Mouse (Mus musculus) hindbrain, embryonic 13.5 days (tissue): Measurements from ENCODE around the gene Zfp628. TPM values are rescaled to one million over a fixed set of nuclear protein-coding genes. Genes with fewer than 3 reads are reported as not detected.

Experiments
- ATAC-seq: fragments of 200-750 bp; cut with Nextera tagmentation; 2 replicates; pipeline ENCODE4 v1.8.0; 2017; ENCODE audit warnings: moderate TSS enrichment; ENCODE audit not compliant: low FRiP score
- H3K27ac ChIP-seq: fragments of 300-500 bp; sonication (generic); 2 replicates; pipeline ENCODE4 v1.5.1; 2015; ENCODE audit warnings: inconsistent platforms, mild to moderate bottlenecking, moderate library complexity
- H3K27me3 ChIP-seq: fragments of 300-500 bp; sonication (generic); 2 replicates; pipeline ENCODE4 v1.6.1; 2015; ENCODE audit warnings: mild to moderate bottlenecking, inconsistent platforms
- H3K36me3 ChIP-seq: fragments of 300-500 bp; sonication (generic); 2 replicates; pipeline ENCODE4 v1.6.1; 2015; ENCODE audit warnings: mild to moderate bottlenecking, inconsistent platforms
- H3K4me1 ChIP-seq: fragments of 300-500 bp; sonication (generic); replicated peaks from 2 replicates; pipeline ENCODE4 v1.6.1; 2015; ENCODE audit warnings: inconsistent platforms
- H3K4me2 ChIP-seq: fragments of 300-500 bp; sonication (generic); 2 replicates; pipeline ENCODE4 v1.6.1; 2015; ENCODE audit warnings: inconsistent platforms, mild to moderate bottlenecking, moderate library complexity
- H3K4me3 ChIP-seq: fragments of 300-500 bp; sonication (generic); 2 replicates; pipeline ENCODE4 v1.5.1; 2015; ENCODE audit warnings: mild to moderate bottlenecking, inconsistent platforms
- H3K9ac ChIP-seq: fragments of 300-500 bp; sonication (generic); 2 replicates; pipeline ENCODE4 v1.6.1; 2015; ENCODE audit warnings: mild to moderate bottlenecking, inconsistent platforms
- H3K9me3 ChIP-seq: fragments of 300-500 bp; sonication (generic); 2 replicates; pipeline ENCODE4 v1.6.1; 2016; ENCODE audit warnings: inconsistent platforms
- WGBS: fragments of 180-500 bp; shearing (Covaris S2); methylation state at CpG from one replicate; pipeline ENCODE4 v1.1.7; 2015; 5-methylcytosine and 5-hydroxymethylcytosine counted together
- polyA plus RNA-seq: library from polyadenylated mRNA; unstranded; fragments of >200 nt; fragmentation: Nextera tagmentation; extraction: Ambion mirVana; gene quantifications from 2 replicates; pipeline ENCODE4 v1.2.1, GENCODE M21; 2015

Gene Zfp628
- polyA plus RNA-seq, 1 experiment from 2014 or later, result 4.9 TPM

DNA sequence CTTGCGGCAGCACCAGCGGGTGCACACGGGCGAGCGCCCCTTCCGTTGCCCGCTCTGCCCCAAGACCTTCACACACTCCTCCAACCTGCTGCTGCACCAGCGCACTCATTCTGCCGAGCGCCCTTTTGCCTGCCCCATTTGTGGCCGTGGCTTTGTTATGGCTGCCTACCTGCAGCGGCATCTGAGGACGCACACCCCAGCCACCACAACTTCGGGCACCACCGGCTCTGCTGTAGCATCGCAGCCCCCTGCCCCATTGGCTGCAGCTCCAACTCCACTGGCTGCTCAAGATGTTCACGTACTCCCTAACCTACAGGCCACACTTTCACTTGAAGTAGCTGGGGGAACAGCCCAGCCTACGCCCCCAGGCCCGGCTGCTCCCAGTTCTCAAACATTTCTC is 5.5 kb downstream of the Zfp628 start:
- peak overlapping the region; percentile 80; the same call in 1 of the 2 replicates for H3K9ac ChIP-seq
- H3K27me3 ChIP-seq, result no peaks in the 10 kb centered on the region
- peaks cover 71% of the 10 kb centered on the region for H3K4me1 ChIP-seq
- H3K27ac ChIP-seq, result peak overlapping the region; percentile 99
- H3K4me2 ChIP-seq, result no peak overlapping the region
- H3K9me3 ChIP-seq, result no peaks in the 10 kb centered on the region
- peaks cover 36% of the 10 kb centered on the region for H3K36me3 ChIP-seq
- no peak overlapping the region for H3K4me3 ChIP-seq
- ATAC-seq, result no peak
- WGBS, result 90% methylated on average over 19 of the region's 19 CpGs

DNA sequence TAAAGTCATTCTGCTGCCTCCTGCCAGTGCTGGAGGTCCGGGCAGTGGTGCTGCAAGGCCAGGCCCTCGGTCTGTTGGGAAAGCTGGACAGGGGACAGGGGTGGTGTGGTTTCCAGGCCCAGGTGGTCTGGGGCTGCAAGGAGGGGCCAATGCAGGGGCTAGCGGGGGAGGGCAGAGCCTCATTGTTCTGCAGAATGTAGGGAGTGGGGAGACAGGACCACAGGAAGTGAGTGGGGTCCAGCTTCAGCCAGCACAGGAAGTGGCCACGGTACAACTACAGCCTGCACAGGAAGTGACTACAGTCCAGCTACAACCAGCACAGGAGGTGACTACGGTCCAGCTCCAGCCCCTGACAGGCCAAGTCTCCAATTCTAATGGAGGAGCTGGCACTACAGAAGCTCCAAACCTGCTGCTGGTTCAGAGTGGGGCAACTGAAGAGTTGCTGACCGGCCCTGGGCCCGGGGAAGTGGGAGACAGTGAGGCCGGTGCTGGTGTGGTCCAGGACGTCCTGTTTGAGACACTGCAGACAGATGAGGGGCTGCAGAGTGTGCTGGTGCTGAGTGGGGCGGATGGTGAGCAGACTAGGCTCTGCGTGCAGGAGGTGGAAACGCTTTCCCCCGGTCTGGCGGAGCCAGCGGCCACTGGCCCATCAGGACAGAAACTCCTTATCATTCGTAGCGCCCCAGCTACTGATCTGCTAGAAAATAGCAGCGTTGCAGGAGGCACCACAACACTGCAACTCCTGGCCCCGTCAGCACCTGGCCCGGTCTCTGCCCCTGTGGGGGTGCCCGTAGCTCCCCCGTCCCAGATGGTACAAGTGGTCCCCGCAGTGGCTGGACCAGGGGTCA is 6.2 kb downstream of the Zfp628 start:
- peak overlapping the region; percentile 80 for H3K9ac ChIP-seq
- H3K36me3 ChIP-seq, result peaks cover 36% of the 10 kb centered on the region
- no peaks in the 10 kb centered on the region for H3K9me3 ChIP-seq
- ATAC-seq, result no peak
- WGBS, result 62% methylated on average over 23 of the region's 23 CpGs
- no peak overlapping the region for H3K4me3 ChIP-seq
- peak overlapping the region; percentile 99 for H3K27ac ChIP-seq
- no peaks in the 10 kb centered on the region for H3K27me3 ChIP-seq
- H3K4me1 ChIP-seq, result peaks cover 72% of the 10 kb centered on the region
- H3K4me2 ChIP-seq, result peak overlapping the region; percentile 91; the same call in 1 of the 2 replicates

DNA sequence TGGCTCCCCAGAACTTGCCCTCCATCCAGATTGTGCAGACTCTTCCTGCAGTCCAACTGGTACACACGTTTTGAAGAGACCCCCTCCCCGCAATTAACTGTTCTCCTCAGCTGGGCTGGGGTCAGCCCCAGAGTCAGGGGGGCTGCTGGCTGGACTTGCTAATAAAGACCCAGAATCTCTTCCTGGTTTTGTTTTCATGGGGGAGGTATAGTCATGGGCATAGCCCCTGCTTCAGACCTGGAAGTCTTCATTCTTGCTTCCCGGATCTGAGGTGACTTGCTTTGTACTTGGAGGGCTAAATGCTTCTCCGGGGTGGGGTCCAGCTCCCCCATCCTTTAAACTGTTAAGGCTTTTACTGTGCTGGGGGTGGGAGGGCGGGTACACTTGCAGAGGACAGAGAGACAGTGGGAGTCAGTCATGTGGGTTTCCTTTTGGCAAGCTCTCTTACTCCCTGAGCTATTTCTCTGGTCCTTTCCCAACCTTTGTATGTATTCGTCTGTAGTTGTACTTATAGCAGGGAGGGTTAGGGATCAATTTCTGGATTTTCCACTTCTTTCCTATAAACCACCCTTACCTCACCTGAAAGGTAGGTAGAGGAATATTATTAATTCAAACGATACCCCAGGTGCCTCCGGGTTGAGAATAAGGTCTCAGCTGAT is 6.9 kb downstream of the Zfp628 start, which contains the start of gene Nat14:
TSS of gene Nat14 (plus strand) at position 205 of the 659 bp plus-strand sequence.
- Histone ChIP-seq H3K9me3 (no peaks in the 10 kb centered on the region), H3K27me3 (no peaks in the 10 kb centered on the region), H3K27ac (peak within 1 kb of the TSS; percentile 99), H3K36me3 (peaks cover 36% of the 10 kb centered on the region), H3K4me1 (peaks cover 72% of the 10 kb centered on the region), H3K9ac (peak within 1 kb of the TSS; percentile 80), H3K4me2 (peak within 1 kb of the TSS; percentile 91), H3K4me3 (peak within 1 kb of the TSS; percentile 41)
- ATAC-seq, result 0 out of 2 replicates have a peak, but pooled peaks have one; percentile 1
- 29% methylated on average over 8 of the region's 8 CpGs for WGBS

DNA sequence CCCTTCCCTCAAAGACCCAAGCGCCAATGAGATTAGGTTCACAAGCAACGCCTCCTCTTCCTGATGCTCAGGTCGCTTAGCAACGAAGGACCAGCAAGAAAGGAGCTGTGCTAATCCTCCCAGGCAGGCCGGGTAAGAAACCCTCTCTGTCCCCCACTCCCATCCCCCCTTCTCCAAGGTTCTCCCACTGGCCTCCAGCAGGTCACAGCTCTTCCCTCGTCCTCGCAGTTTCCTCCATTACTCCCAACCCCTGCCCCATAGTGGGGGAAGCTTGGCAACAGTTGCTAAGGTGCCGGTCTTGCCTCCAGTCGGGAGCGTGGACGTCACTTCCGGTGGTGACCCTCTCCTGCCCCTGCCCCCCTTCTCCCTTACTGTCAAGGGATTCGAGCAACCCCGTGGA is 7.5 kb downstream of the Zfp628 start:
- peak overlapping the region; percentile 91 for H3K4me2 ChIP-seq
- H3K4me3 ChIP-seq, result peak overlapping the region; percentile 41
- H3K36me3 ChIP-seq, result peaks cover 34% of the 10 kb centered on the region
- H3K9me3 ChIP-seq, result no peaks in the 10 kb centered on the region
- peak overlapping the region; percentile 99 for H3K27ac ChIP-seq
- H3K4me1 ChIP-seq, result peaks cover 70% of the 10 kb centered on the region
- H3K27me3 ChIP-seq, result no peaks in the 10 kb centered on the region
- ATAC-seq, result peak; percentile 80
- H3K9ac ChIP-seq, result peak overlapping the region; percentile 80
- 0% methylated on average over 14 of the region's 14 CpGs for WGBS

DNA sequence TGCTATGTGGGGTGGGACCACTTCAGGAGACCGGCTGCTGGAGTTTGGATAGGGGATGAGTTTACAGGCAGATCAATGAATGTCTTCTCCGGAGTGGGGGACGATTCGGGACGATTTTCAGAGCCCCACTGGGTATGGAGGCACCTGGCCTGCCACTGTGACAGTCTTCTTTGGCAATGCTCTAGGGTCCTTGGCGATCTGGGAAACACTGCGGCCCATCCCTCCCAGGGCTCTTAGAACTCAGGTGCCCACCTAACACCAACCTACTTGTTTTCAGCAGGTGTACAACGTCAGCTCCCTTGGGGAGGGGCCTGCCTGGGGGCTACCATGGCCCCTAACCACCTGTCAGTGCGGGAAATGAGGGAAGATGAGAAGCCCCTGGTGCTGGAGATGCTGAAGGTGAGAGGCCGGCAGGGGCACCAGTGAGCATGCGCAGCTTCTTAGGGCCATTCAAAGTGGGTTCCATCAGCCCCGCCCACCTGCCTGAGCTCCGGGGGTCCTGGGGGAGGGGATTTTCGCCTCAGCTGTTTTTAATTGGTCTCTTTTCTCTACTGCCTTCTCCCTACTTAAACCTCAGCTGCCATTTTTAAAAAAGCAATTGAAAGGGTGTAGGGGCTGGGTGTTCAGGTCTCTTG is 8.0 kb downstream of the Zfp628 start:
- Histone ChIP-seq H3K9ac (peak overlapping the region; percentile 80), H3K4me1 (peaks cover 71% of the 10 kb centered on the region), H3K27ac (peak overlapping the region; percentile 99), H3K4me2 (peak overlapping the region; percentile 91), H3K36me3 (peaks cover 31% of the 10 kb centered on the region), H3K27me3 (no peaks in the 10 kb centered on the region), H3K4me3 (peak overlapping the region; percentile 41), H3K9me3 (no peaks in the 10 kb centered on the region)
- WGBS, result 1% methylated on average over 14 of the region's 14 CpGs
- ATAC-seq, result peak; percentile 62

DNA sequence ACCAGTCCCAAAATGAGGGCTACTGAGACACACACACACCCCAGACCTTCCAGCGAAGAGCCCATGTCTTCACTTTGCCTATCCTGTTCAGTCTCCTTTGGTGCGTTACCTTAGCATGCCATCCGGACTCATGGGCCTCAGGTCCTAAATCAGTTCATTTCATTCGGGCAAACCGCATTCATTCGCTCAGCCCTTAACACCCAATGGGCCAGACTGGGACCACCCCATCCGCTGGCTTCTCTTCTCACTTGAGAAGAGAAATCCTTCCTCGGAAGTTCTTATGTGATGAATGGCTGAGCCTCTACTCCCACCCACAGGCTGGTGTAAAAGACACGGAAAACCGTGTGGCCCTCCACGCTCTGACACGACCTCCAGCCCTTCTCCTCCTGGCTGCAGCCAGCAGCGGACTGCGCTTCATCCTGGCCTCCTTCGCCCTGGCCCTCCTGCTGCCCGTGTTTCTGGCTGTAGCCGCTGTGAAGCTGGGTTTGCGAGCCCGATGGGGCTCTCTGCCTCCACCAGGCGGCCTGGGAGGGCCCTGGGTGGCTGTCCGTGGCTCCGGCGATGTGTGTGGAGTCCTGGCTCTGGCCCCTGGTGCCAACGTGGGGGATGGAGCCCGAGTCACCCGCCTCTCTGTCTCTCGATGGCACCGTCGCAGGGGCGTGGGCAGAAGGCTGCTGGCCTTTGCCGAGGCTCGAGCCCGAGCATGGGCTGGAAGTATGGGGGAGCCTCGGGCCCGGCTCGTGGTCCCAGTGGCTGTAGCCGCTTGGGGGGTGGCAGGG is 8.8 kb downstream of the Zfp628 start:
- ATAC-seq, result peak; percentile 12
- 4% methylated on average over 37 of the region's 37 CpGs for WGBS
- Histone ChIP-seq H3K4me3 (peak overlapping the region; percentile 41), H3K27me3 (no peaks in the 10 kb centered on the region), H3K4me2 (peak overlapping the region; percentile 91), H3K9ac (peak overlapping the region; percentile 80), H3K36me3 (peaks cover 26% of the 10 kb centered on the region), H3K27ac (peak overlapping the region; percentile 99), H3K9me3 (no peaks in the 10 kb centered on the region), H3K4me1 (peaks cover 74% of the 10 kb centered on the region)

DNA sequence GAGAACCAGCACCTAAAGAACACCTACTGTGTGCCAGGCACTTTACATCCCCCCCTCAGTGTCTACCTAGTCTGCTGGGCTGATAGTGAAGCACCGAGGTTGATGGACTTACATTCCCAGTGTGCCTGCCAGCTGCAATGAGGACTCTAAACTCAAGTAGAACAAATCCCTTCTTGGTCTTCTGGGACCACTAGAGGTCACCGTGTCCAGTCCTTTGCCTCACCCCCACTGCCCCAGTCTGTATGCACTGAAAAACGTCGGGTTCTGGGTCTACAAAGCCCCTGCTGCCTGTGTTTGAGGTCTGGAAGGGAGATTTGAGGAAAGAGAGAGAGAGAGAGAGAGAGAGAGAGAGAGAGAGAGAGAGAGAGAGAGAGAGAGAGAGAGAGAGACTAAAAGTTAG is 9.5 kb downstream of the Zfp628 start:
- H3K4me1 ChIP-seq, result peaks cover 74% of the 10 kb centered on the region
- WGBS, result 8% methylated on average over 4 of the region's 4 CpGs
- H3K4me3 ChIP-seq, result peak overlapping the region; percentile 41; the same call in 1 of the 2 replicates

DNA sequence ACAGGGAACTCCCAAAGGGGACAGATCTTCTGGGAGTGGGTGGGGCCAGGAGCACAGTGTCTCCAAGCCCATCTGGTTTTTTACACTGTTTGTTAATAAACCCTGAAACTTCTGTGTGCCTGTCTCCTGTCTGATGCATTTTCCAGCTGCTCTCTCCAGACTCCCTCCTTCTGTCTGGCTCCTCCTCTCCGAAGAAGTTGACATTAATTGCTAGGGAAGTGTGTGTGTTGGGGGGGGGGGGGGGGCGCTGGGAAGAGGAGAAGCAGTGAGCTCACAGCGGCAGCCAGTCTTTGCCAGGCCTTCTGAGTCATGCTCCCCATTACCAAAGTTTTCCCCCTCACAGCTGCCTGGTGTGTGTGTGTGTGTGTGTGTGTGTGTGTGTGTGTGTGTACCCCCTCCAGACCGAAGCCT is 9.9 kb downstream of the Zfp628 start:
- Histone ChIP-seq H3K4me1 (peaks cover 74% of the 10 kb centered on the region), H3K9ac (0 out of 2 replicates have a peak overlapping the region, but pooled peaks have one; percentile 35), H3K4me2 (no peak overlapping the region), H3K27ac (peak overlapping the region; percentile 99), H3K4me3 (no peak overlapping the region), H3K9me3 (no peaks in the 10 kb centered on the region), H3K36me3 (peaks cover 15% of the 10 kb centered on the region), H3K27me3 (no peaks in the 10 kb centered on the region)
- ATAC-seq, result no peak
- WGBS, result 3% methylated on average over 3 of the region's 4 CpGs

More for the DNA sequence above, 9.5 kb downstream of the Zfp628 start:
- peak overlapping the region; percentile 80 for H3K9ac ChIP-seq
- no peak for ATAC-seq
- H3K27me3 ChIP-seq, result no peaks in the 10 kb centered on the region
- peak overlapping the region; percentile 91 for H3K4me2 ChIP-seq
- no peaks in the 10 kb centered on the region for H3K9me3 ChIP-seq
- peak overlapping the region; percentile 99 for H3K27ac ChIP-seq
- H3K36me3 ChIP-seq, result peaks cover 19% of the 10 kb centered on the region

DNA sequence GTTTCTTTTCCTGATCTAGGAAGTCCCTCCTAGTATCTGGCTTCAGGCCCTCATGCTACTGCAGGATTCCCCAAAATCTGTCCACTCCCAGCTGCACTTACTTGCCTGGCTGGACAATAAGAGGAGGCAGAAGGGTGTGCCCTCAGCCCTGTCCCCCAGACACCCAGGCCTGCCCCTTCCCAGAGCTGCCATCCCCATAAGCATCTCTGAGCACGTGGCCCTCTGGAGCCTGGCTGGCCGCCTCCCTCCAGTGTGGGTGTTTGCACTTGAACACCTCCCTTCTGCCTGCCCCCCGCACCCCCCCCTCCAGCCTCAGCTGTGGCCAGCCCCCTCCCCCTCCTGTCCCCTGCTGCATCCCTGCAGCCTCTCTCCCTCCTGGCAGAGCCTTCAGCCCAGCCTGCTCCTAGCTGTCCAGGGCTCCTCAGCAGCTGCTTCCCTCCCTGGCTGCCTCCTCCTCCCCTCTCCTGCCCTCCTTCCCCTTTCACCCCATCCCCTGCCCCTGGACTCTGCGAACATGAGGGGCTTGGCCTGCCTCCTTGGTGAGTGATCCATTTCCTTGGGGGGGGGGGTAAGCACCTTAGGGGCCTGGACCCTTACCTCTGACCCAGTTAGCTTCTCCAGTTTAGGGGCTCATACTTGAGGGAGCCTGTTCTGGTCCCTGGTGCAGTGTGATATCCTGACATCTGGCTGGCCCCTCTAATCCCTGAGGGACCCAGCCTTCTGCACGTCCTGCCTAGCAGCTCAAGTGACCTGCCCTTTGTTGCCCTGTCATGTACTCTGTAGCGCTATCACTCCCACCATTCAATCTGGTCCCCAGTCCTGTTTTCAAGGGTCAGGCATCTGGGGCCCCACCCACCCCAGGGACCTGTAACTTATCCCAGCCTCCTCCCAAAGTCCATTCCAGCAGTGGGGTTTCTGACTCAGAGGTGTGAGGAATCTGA is 10.7 kb downstream of the Zfp628 start, which contains the start of gene Ssc5d:
TSS of gene Ssc5d (plus strand) at position 345 of the 941 bp plus-strand sequence.
- peaks cover 6% of the 10 kb centered on the region for H3K36me3 ChIP-seq
- peak within 1 kb of the TSS; percentile 53 for H3K9ac ChIP-seq
- H3K4me1 ChIP-seq, result peaks cover 74% of the 10 kb centered on the region
- peak within 1 kb of the TSS; percentile 99 for H3K27ac ChIP-seq
- 5% methylated on average over 6 of the region's 6 CpGs for WGBS
- no peak for ATAC-seq
- H3K9me3 ChIP-seq, result no peaks in the 10 kb centered on the region
- no peak within 1 kb of the TSS for H3K4me3 ChIP-seq
- H3K4me2 ChIP-seq, result peak within 1 kb of the TSS; percentile 91
- no peaks in the 10 kb centered on the region for H3K27me3 ChIP-seq

DNA sequence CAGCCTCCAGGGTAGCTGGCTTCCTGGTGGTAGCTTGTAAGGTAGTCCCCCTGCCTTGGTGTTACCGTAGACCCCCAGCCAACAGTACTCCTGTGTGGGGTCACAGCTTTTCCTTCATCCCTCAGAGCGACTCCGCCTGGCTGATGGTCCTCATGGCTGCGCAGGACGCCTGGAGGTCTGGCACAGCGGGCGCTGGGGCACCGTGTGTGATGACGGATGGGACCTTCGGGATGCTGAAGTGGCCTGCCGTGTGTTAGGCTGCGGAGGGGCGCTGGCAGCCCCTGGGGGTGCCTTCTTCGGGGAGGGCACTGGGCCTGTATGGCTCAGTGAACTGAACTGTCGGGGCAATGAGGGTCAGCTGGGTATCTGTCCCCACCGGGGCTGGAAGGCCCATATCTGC is 11.8 kb downstream of the Zfp628 start:
- Histone ChIP-seq H3K27me3 (no peaks in the 10 kb centered on the region), H3K4me2 (no peak overlapping the region), H3K27ac (no peak overlapping the region), H3K4me1 (peaks cover 62% of the 10 kb centered on the region), H3K9me3 (no peaks in the 10 kb centered on the region), H3K36me3 (no peaks in the 10 kb centered on the region), H3K4me3 (no peak overlapping the region), H3K9ac (peak overlapping the region; percentile 3; the same call in 1 of the 2 replicates)
- no peak for ATAC-seq
- 64% methylated on average over 16 of the region's 16 CpGs for WGBS

DNA sequence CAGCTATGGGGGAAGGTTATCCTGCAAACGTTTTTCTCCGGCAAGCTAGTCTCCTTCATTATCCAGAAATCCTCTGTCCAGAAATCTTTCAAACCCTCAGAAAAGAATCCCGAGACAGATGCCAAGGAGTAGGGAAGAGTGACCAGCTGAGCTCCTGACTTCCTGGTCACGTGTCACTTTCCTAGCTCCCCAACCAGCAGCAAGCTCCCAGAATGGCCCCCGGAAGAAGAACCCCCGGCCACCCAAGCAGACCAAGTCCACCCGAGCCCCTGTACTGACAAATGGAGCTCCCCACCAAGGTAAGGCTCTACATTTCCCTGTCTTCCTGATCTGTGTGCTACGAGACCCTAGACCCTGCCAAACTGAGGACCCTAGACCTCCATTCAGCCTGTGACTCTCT is 12.7 kb downstream of the Zfp628 start:
- Histone ChIP-seq H3K9ac (no peak overlapping the region), H3K4me2 (no peak overlapping the region), H3K36me3 (no peaks in the 10 kb centered on the region), H3K4me3 (no peak overlapping the region), H3K27ac (no peak overlapping the region), H3K27me3 (no peaks in the 10 kb centered on the region), H3K4me1 (peaks cover 54% of the 10 kb centered on the region), H3K9me3 (no peaks in the 10 kb centered on the region)
- ATAC-seq, result no peak
- 68% methylated on average over 8 of the region's 8 CpGs for WGBS
